Mouse (Mus musculus) regulatory T cell (primary cell): Measurements from ENCODE around the gene Plpp2.

ENCODE experiments used
- in situ Hi-C: fragments of 300-600 bp; cut with MboI, MseI; formaldehyde crosslinking; loops from one replicate; pipeline ENCODE4 v1.15.1; 2025; ENCODE audit warnings: high pct_unique_total_duplicates

Gene Plpp2

GRCm38 (mm10) chr10:79533126-79533911 is at the start of gene Plpp2:
TSS of gene Plpp2 (minus strand) at chr10:79533796.
- in situ Hi-C loops = no loop called here

GRCm38 (mm10) chr10:79581501-79581900 is 47.9 kb upstream of the Plpp2 start:
- in situ Hi-C loops = no loop called here

- in situ Hi-C loops = no loop called here
Measured at GRCm38 (mm10) chr10:79580811-79581210, 47.2 kb upstream of the Plpp2 start.

- in situ Hi-C loops = no loop called here
Measured at GRCm38 (mm10) chr10:79580356-79580755, 46.8 kb upstream of the Plpp2 start.

- in situ Hi-C loops = no loop called here
Measured at GRCm38 (mm10) chr10:79579781-79580180, 46.2 kb upstream of the Plpp2 start.

GRCm38 (mm10) chr10:79578891-79579290 is 45.3 kb upstream of the Plpp2 start:
- in situ Hi-C loops = no loop called here

GRCm38 (mm10) chr10:79578276-79578675 is 44.7 kb upstream of the Plpp2 start:
- in situ Hi-C loops = no loop called here

GRCm38 (mm10) chr10:79577376-79577775 is 43.8 kb upstream of the Plpp2 start:
- in situ Hi-C loops = no loop called here

GRCm38 (mm10) chr10:79575754-79576153 is 42.2 kb upstream of the Plpp2 start:
- in situ Hi-C loops = no loop called here

GRCm38 (mm10) chr10:79574796-79575195 is 41.2 kb upstream of the Plpp2 start:
- in situ Hi-C loops = no loop called here

- in situ Hi-C loops = no loop called here
Measured at GRCm38 (mm10) chr10:79574350-79574749, 40.8 kb upstream of the Plpp2 start.

- in situ Hi-C loops = no loop called here
Measured at GRCm38 (mm10) chr10:79573611-79574010, 40.0 kb upstream of the Plpp2 start.

GRCm38 (mm10) chr10:79571314-79571713 is 37.7 kb upstream of the Plpp2 start:
- in situ Hi-C loops = no loop called here

- in situ Hi-C loops = no loop called here
Measured at GRCm38 (mm10) chr10:79569921-79570320, 36.3 kb upstream of the Plpp2 start.

GRCm38 (mm10) chr10:79559716-79560115 is 26.1 kb upstream of the Plpp2 start:
- in situ Hi-C loops = no loop called here

- in situ Hi-C loops = no loop called here
Measured at GRCm38 (mm10) chr10:79557496-79557895, 23.9 kb upstream of the Plpp2 start.

- in situ Hi-C loops = no loop called here
Measured at GRCm38 (mm10) chr10:79556951-79557350, 23.4 kb upstream of the Plpp2 start.

- in situ Hi-C loops = no loop called here
Measured at GRCm38 (mm10) chr10:79555238-79555724, 21.7 kb upstream of the Plpp2 start.

- in situ Hi-C loops = no loop called here
Measured at GRCm38 (mm10) chr10:79554330-79555237, 21.0 kb upstream of the Plpp2 start, which contains the start of gene Mier2. TSS of gene Mier2 (minus strand) at chr10:79555199.

- in situ Hi-C loops = no loop called here
Measured at GRCm38 (mm10) chr10:79553691-79554090, 20.1 kb upstream of the Plpp2 start.

- in situ Hi-C loops = no loop called here
Measured at GRCm38 (mm10) chr10:79553176-79553575, 19.6 kb upstream of the Plpp2 start.

GRCm38 (mm10) chr10:79552531-79552930 is 18.9 kb upstream of the Plpp2 start:
- in situ Hi-C loops = no loop called here
